Mouse (Mus musculus) ES-E14 (cell line): ENCODE results near the gene 2700081O15Rik. TPM values are rescaled to one million over a fixed set of nuclear protein-coding genes. Genes with fewer than 3 reads are reported as not detected.
"Not testable (repeated sequence)": the region's sequence is repeated elsewhere in the genome, so short reads cannot be mapped to it uniquely, and the experiment has no call there.

Experiments
- DNase-seq: peaks from one replicate; pipeline ENCODE4 v3.0.0-alpha.2; 2013; ENCODE audit warnings: low read depth, low spot score
- H3K27ac ChIP-seq: 2 replicates; pipeline ENCODE4 v1.5.1; 2012; ENCODE audit warnings: low read depth, mild to moderate bottlenecking, low read length, moderate library complexity, mixed read lengths; ENCODE audit not compliant: poor library complexity, insufficient read depth, severe bottlenecking
- H3K36me3 ChIP-seq: 2 replicates; pipeline ENCODE4 v1.6.1; 2012; ENCODE audit warnings: mild to moderate bottlenecking, low read length, moderate library complexity, mixed read lengths; ENCODE audit not compliant: control insufficient read depth, poor library complexity, insufficient read depth, severe bottlenecking
- H3K4me1 ChIP-seq, 2 experiments: fragments of 150-350 bp in 1 of 2; sonication (generic) in 1 of 2; 2 replicates each; pipeline ENCODE4 v1.6.1; 2012; ENCODE audit warnings: low read length in 2 of 2, mild to moderate bottlenecking in 1 of 2, mixed read lengths in 1 of 2; ENCODE audit not compliant: control insufficient read depth in 2 of 2, insufficient read depth in 2 of 2, poor library complexity in 1 of 2
- H3K4me3 ChIP-seq, 2 experiments: fragments of 150-350 bp in 1 of 2; sonication (generic) in 1 of 2; 2 replicates each; pipeline ENCODE4 v1.5.1; 2012; ENCODE audit warnings: low read length in 2 of 2, low read depth in 1 of 2, mild to moderate bottlenecking in 1 of 2, mixed read lengths in 1 of 2; ENCODE audit not compliant: insufficient read depth in 1 of 2, poor library complexity in 1 of 2, severe bottlenecking in 1 of 2
- H3K9ac ChIP-seq: 2 replicates; pipeline ENCODE4 v1.6.1; 2012; ENCODE audit warnings: low read depth, mild to moderate bottlenecking, low read length, mixed read lengths; ENCODE audit not compliant: poor library complexity, insufficient read depth, severe bottlenecking
- H3K9me3 ChIP-seq: fragments of 150-350 bp; sonication (generic); 2 replicates; pipeline ENCODE4 v1.6.1; 2012; ENCODE audit warnings: low read depth, mild to moderate bottlenecking, low read length; ENCODE audit not compliant: control insufficient read depth, insufficient read depth
- CHD2 ChIP-seq: IDR thresholded peaks from 2 replicates; pipeline ENCODE4 v1.6.1; 2014; ENCODE audit warnings: mild to moderate bottlenecking, low read depth, low read length, inconsistent platforms
- HCFC1 ChIP-seq: IDR thresholded peaks from 2 replicates; pipeline ENCODE4 v1.6.1; 2012; ENCODE audit warnings: low read length, inconsistent platforms, borderline replicate concordance; ENCODE audit not compliant: insufficient read depth
- MAFK ChIP-seq: IDR thresholded peaks from 2 replicates; pipeline ENCODE4 v1.6.1; 2014; ENCODE audit warnings: mild to moderate bottlenecking, low read depth, low read length, inconsistent platforms; ENCODE audit not compliant: insufficient read depth
- ZC3H11A ChIP-seq: IDR thresholded peaks from 2 replicates; pipeline ENCODE4 v1.6.1; 2012; ENCODE audit warnings: low read depth, mild to moderate bottlenecking, inconsistent platforms, low read length, borderline replicate concordance
- ZNF384 ChIP-seq: IDR thresholded peaks from 2 replicates; pipeline ENCODE4 v1.6.1; 2012; ENCODE audit warnings: low read depth, low read length, inconsistent platforms
- in situ Hi-C, 2 experiments: fragments of 600-800 bp; cut with MboI; formaldehyde crosslinking; loops; one replicate each; pipeline ENCODE4 v1.15.1; 2025; ENCODE audit warnings: low sequenced_read_pairs in 2 of 2, inconsistent platforms in 1 of 2; ENCODE audit not compliant: unreplicated experiment in 2 of 2
- total RNA-seq: library from RNA; depleted of rRNA; stranded (reverse); fragments of 300-350 nt; gene quantifications from 2 replicates; pipeline ENCODE4 v1.2.3, GENCODE M21; 2012

2700081O15Rik gene
- total RNA-seq, 1 experiment, result 28.3 TPM

DNA sequence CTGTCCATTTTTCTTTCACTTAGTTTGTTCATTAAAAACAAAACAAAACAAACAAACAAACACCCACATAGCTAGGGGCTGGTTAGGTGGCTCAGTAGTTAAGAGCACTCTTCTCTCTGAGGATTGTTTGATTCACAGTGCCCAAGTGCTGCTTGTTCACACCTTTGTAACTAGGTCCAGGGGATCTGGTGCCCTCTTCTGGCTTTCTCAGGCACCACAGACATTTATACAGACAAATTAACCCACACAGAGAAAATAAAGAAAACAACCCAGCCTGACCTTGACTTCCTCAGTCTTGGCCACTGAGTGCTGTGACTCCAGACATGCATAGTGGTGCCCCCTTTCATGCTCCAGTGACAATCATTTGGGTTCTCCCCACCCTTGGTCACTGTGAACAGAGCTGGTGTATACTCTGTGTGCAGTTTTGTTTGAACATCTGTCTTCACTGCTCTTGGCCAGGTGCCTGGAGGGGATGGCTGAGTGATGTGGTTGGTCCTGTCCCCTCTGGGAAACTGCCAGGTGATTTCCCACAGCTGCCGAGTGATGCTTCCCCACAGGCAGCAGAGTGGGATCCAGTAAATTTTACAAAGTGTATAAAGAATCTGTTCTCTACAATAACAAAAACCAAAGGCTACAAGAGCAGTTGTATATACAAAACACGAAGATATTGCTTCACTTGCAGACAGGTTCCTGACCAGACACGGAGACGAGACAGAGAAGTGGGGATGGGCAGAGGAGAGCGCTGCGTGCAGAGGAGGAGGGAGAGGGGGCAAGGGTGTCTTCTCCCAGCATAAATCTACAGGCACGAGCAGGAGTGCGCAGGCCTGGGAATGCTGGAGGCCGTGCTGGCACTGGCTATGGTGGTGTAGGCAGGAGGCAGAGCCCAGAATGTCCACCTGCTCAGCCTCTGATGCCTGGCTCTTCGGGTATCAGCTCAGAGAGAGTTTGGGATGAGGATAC lies 20.3 kb upstream of the 2700081O15Rik start:
- H3K36me3 ChIP-seq, H3K27ac ChIP-seq, H3K9me3 ChIP-seq, H3K4me1 ChIP-seq, in situ Hi-C loops, H3K4me3 ChIP-seq, H3K9ac ChIP-seq: not testable (repeated sequence)
- DNase-seq, result peak; percentile 60
- TF ChIP-seq ZC3H11A, result 0 out of 2 replicates have a peak, but pooled peaks have one; percentile 36

DNA sequence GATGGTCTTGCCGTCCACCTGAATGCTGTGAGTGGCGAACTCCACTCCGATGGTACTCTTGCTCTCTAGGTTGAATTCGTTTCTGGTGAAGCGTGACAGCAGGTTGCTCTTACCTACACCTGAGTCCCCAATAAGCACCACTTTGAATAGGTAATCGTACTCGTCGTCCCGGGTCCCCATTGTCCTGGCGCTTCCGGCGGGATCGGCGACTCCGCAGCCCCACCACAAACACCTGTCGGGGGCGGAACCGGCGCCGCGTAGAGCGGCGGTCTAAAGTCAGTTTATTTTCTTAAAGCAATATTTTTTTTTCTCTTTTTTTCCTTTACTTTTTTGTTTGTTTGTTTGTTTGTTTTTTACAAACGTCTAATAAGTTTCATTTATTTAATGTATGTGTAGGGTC lies 18.5 kb upstream of the 2700081O15Rik start:
- H3K36me3 ChIP-seq, in situ Hi-C loops, H3K9me3 ChIP-seq, H3K27ac ChIP-seq, DNase-seq, H3K4me3 ChIP-seq, H3K9ac ChIP-seq, H3K4me1 ChIP-seq: not testable (repeated sequence)

DNA sequence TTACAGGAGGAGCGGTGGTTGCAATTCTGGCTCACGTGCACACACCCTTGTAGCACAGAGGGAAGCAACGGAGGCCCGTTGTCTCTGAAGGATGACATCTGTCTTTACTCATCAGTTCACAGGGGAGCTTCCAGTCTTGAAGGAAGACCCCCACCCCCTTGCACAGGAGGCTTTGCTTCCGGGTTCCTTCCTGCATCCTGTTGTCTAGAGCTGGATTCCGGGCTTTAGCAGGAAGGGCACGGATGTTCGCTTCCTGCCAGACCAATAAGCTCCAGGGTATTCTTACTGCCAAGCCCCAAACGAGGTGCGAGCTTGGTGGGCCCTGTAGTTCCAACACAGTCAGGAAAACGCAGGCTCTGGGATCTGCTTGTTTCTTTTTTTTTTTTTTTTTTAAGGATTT lies 16.8 kb upstream of the 2700081O15Rik start:
- in situ Hi-C loops, result no loop called here
- no peaks in the 10 kb centered on the region for H3K36me3 ChIP-seq
- H3K9me3 ChIP-seq, result no peaks in the 10 kb centered on the region
- no peak overlapping the region for H3K9ac ChIP-seq
- peaks cover 7 to 9% of the 10 kb centered on the region in 2 experiments; a peak in 3 of 4 replicates for H3K4me1 ChIP-seq
- no peak for DNase-seq
- no peak overlapping the region for H3K27ac ChIP-seq
- TF ChIP-seq ZNF384, result no peak
- TF ChIP-seq HCFC1, result no peak
- TF ChIP-seq CHD2, result no peak
- no peak for TF ChIP-seq ZC3H11A
- TF ChIP-seq MAFK, result no peak
- H3K4me3 ChIP-seq, result no peak overlapping the region

DNA sequence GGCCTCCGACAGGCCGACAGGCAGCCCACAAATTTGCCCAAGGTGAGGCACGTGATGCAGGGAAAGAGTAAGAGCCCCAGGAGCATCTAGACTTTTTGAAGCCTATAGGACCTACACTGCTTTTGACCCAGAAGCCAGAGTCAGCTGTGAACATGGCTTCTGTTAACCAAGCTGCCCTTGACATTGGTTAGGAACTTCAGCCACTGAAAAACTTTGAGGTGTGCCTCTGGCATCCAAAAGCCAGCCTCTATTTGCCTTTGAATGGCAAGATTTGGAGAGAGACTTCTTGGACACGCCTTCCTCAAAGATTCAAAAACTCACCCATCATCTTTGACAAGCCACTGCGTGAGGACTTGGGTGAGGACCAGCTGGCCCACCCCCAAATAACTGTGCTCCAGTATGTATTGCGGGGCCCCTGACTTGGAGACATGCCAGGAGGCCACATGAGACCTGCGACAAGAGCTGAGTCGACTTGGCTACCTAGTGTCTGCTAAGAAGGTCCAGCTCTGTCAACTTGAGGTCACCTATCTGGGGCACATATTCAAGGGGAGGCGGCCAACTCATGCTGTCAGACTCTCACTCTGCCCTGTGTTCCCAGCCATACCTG lies 12.7 kb upstream of the 2700081O15Rik start:
- H3K4me1 ChIP-seq, result peaks cover 5 to 7% of the 10 kb centered on the region in 2 experiments; a peak in 2 of 4 replicates
- DNase-seq, result no peak
- in situ Hi-C loops, result no loop called here

More for the DNA sequence above, 12.7 kb upstream of the 2700081O15Rik start:
- Histone ChIP-seq H3K9me3 (no peaks in the 10 kb centered on the region), H3K9ac (no peak overlapping the region), H3K4me3 (no peak overlapping the region), H3K36me3 (no peaks in the 10 kb centered on the region), H3K27ac (no peak overlapping the region)
- TF ChIP-seq ZNF384 (no peak), HCFC1 (no peak), CHD2 (no peak), MAFK (no peak), ZC3H11A (no peak)
